Mouse (Mus musculus): ENCODE results near the gene Hoxc10. TPM values are rescaled to one million over a fixed set of nuclear protein-coding genes. Genes with fewer than 3 reads are reported as not detected.

The Hoxc10 gene
- polyA plus RNA-seq, 1 experiment from 2014 or later = 0.25 TPM

DNA sequence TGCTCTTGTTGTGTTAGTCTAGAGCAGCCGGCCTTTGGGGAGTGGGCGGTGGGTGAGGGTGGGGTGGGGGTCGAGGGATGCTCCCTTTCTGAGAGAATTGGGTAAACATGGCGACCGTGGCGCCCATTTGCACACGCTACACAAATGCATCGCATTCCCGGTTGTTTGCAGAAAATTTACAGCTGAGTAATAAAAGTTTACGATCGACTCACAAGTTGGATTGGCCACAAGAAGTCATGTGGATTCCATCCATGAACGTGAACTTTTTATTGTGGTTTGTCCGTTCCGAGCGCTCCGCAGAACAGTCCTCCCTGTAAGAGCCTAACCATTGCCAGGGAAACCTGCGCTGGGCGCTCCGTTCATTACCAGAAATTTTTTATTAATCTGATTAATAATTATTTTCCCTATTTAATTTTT is 31.4 kb downstream of the Hoxc10 start, which contains the start of gene Hoxc6:
Gene Hoxc6, plus strand, starts transcription at position 319 of the 417 bp plus-strand sequence.
- no peaks in the 10 kb centered on the region for H3K36me3 ChIP-seq (ENCODE audit: control insufficient read depth, insufficient read depth)
- WGBS = 2% methylated on average over 19 of the region's 19 CpGs
- H3K27ac ChIP-seq (ENCODE audit: low read depth, low read length) = peak within 1 kb of the TSS; percentile 28; the same call in 1 of the 2 replicates
- no peak within 1 kb of the TSS for H3K9ac ChIP-seq (ENCODE audit: low read depth, low read length)
- peak within 1 kb of the TSS; percentile 39 for H3K4me3 ChIP-seq (ENCODE audit: low read depth, low read length)
- 0 out of 2 replicates have a peak, but pooled peaks cover 2% of the 10 kb centered on the region for H3K9me3 ChIP-seq (ENCODE audit: control insufficient read depth)
- no peak for TF ChIP-seq CTCF (IDR thresholded peaks at IDR 0.05; ENCODE audit: low read depth)
- H3K27me3 ChIP-seq (replicated peaks; ENCODE audit: control insufficient read depth, insufficient read depth, low read length) = peaks cover 98% of the 10 kb centered on the region
- no peak for ATAC-seq
- H3K4me2 ChIP-seq (replicated peaks; ENCODE audit: low read depth) = peak within 1 kb of the TSS; percentile 66
- H3K4me1 ChIP-seq (replicated peaks; ENCODE audit: control insufficient read depth, insufficient read depth, low read length) = no peaks in the 10 kb centered on the region

DNA sequence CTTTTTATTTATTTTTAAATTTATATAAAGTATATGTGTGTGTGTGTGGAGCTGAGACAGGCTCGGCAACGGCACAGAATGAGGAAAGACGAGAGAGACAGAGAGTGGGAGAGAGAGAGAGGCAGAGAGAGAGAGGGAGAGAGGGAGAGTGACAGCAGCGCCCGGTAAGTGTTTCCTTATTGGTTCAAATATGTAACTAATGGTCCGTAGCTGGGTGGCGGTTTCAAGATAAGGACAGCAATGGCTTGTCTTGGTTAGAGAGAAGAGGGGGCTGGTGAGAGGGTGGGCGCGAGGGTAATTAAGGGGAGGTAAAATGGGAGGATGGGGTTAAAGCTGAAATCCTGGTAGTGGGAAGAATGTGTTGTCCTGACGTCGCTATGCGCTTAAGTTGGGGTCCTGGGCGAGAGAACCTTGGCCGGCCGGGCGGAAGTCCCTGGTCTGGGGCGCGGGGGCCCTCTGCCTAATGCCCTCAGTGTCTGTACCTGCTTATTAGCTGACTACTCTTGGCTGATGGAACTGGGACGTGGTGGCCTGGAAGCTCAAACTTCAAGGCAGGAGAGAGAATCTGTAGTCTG is 32.1 kb downstream of the Hoxc10 start:
- no peaks in the 10 kb centered on the region for H3K4me1 ChIP-seq (replicated peaks; ENCODE audit: control insufficient read depth, insufficient read depth, low read length)
- H3K27ac ChIP-seq (ENCODE audit: low read depth, low read length) = peak overlapping the region; percentile 28; the same call in 1 of the 2 replicates
- ATAC-seq = peak; percentile 12; the same call in 1 of the 2 replicates
- 0 out of 2 replicates have a peak, but pooled peaks cover 2% of the 10 kb centered on the region for H3K9me3 ChIP-seq (ENCODE audit: control insufficient read depth)
- under 1% methylated on average over 19 of the region's 19 CpGs for WGBS
- TF ChIP-seq CTCF (IDR thresholded peaks at IDR 0.05; ENCODE audit: low read depth) = no peak
- peak overlapping the region; percentile 66 for H3K4me2 ChIP-seq (replicated peaks; ENCODE audit: low read depth)
- H3K36me3 ChIP-seq (ENCODE audit: control insufficient read depth, insufficient read depth) = no peaks in the 10 kb centered on the region
- H3K4me3 ChIP-seq (ENCODE audit: low read depth, low read length) = peak overlapping the region; percentile 39
- peaks cover 99% of the 10 kb centered on the region for H3K27me3 ChIP-seq (replicated peaks; ENCODE audit: control insufficient read depth, insufficient read depth, low read length)
- no peak overlapping the region for H3K9ac ChIP-seq (ENCODE audit: low read depth, low read length)

DNA sequence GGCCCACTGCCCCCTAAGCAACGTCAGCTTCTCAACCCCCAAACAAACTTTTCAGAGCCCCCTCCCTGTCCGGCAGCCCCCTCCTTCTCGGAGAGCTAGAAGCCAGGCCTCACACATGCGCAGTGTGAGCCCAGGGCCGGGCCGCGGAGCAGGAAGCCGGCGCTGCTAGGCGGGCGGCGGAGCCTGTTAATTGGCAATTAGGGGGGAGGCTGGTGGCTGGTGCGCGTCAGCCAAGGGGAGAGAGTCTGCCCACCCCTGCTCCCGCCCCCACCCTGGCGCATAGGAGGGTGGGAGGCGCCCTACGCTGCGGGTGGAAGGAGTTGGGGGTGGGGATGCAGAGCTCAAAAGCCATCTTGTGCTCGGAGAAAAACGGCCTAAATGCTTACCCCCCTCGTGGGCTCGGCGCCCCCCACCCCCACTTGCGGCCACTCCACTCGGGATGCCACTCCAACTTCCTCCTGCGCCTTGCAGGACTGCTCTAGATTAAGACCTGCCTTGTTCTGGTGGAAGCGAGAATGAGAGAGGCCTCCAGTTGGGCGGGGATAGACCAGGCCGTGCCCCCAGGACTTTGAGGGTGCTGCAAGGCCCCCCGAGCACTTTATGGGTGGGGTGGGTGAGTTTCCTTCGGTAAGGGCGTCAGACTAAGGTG is 32.7 kb downstream of the Hoxc10 start:
- no peak for TF ChIP-seq CTCF (IDR thresholded peaks at IDR 0.05; ENCODE audit: low read depth)
- peaks cover 99% of the 10 kb centered on the region for H3K27me3 ChIP-seq (replicated peaks; ENCODE audit: control insufficient read depth, insufficient read depth, low read length)
- ATAC-seq = peak; percentile 48
- 0 out of 2 replicates have a peak, but pooled peaks cover 2% of the 10 kb centered on the region for H3K9me3 ChIP-seq (ENCODE audit: control insufficient read depth)
- no peaks in the 10 kb centered on the region for H3K36me3 ChIP-seq (ENCODE audit: control insufficient read depth, insufficient read depth)
- peak overlapping the region; percentile 39 for H3K4me3 ChIP-seq (ENCODE audit: low read depth, low read length)
- H3K4me2 ChIP-seq (replicated peaks; ENCODE audit: low read depth) = peak overlapping the region; percentile 66
- peak overlapping the region; percentile 21 for H3K27ac ChIP-seq (ENCODE audit: low read depth, low read length)
- peak overlapping the region; percentile 35; the same call in 1 of the 2 replicates for H3K9ac ChIP-seq (ENCODE audit: low read depth, low read length)
- no peaks in the 10 kb centered on the region for H3K4me1 ChIP-seq (replicated peaks; ENCODE audit: control insufficient read depth, insufficient read depth, low read length)
- WGBS = 2% methylated on average over 33 of the region's 33 CpGs

DNA sequence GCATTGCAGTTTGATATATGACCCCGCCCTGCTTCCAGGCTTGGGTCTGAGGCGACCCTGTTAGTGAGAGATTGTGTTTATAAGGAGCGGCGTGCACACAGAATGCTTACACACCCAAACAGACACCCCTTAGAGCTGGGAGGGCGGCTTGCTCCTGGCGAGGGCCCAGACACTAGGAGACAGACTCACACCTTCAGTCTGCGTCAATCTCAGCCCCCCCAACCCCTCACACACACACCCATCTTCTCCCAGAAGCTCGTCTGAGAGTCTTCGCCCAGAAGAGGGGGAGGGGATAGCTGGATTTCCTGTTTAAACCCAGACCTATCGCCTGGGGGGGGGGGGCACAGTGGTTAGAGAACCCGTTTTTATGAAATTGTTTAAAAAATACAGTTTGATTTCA is 33.4 kb downstream of the Hoxc10 start:
- no peak for ATAC-seq
- Histone ChIP-seq H3K9me3 (ENCODE audit: control insufficient read depth) (0 out of 2 replicates have a peak, but pooled peaks cover 2% of the 10 kb centered on the region), H3K27me3 (replicated peaks; ENCODE audit: control insufficient read depth, insufficient read depth, low read length) (peaks cover 100% of the 10 kb centered on the region), H3K4me2 (replicated peaks; ENCODE audit: low read depth) (peak overlapping the region; percentile 66), H3K36me3 (ENCODE audit: control insufficient read depth, insufficient read depth) (no peaks in the 10 kb centered on the region), H3K9ac (ENCODE audit: low read depth, low read length) (no peak overlapping the region; the same call in 1 of the 2 replicates), H3K4me1 (replicated peaks; ENCODE audit: control insufficient read depth, insufficient read depth, low read length) (no peaks in the 10 kb centered on the region), H3K4me3 (ENCODE audit: low read depth, low read length) (peak overlapping the region; percentile 39), H3K27ac (ENCODE audit: low read depth, low read length) (peak overlapping the region; percentile 21; the same call in 1 of the 2 replicates)
- no peak for TF ChIP-seq CTCF (IDR thresholded peaks at IDR 0.05; ENCODE audit: low read depth)
- WGBS = 7% methylated on average over 10 of the region's 11 CpGs

DNA sequence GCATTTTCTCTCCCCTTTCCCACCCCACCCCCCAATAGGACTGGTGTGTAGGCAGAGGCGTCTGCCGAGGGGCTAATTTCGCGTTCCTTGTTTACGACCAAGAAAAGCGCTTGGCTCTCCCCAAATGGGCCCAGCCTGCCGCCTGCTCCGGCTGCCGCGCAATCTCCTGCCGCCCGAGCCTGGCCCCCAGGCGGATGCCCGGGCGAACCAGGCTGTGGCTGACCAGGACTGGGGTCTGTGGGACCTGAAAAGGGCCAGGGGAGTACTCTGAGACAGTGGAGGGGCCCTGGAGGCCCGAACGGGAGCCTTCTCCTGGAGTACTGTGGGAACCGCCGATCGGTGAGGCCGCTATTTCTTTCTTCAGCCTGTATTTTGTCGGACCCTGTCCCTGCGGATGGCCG is 33.9 kb downstream of the Hoxc10 start:
- WGBS = 6% methylated on average over 24 of the region's 24 CpGs
- ATAC-seq = no peak
- no peak for TF ChIP-seq CTCF (IDR thresholded peaks at IDR 0.05; ENCODE audit: low read depth)
- H3K4me1 ChIP-seq (replicated peaks; ENCODE audit: control insufficient read depth, insufficient read depth, low read length) = no peaks in the 10 kb centered on the region
- H3K4me2 ChIP-seq (replicated peaks; ENCODE audit: low read depth) = peak overlapping the region; percentile 66
- H3K36me3 ChIP-seq (ENCODE audit: control insufficient read depth, insufficient read depth) = no peaks in the 10 kb centered on the region
- H3K27me3 ChIP-seq (replicated peaks; ENCODE audit: control insufficient read depth, insufficient read depth, low read length) = peaks cover 100% of the 10 kb centered on the region
- 0 out of 2 replicates have a peak, but pooled peaks cover 2% of the 10 kb centered on the region for H3K9me3 ChIP-seq (ENCODE audit: control insufficient read depth)
- peak overlapping the region; percentile 39 for H3K4me3 ChIP-seq (ENCODE audit: low read depth, low read length)
- peak overlapping the region; percentile 62 for H3K27ac ChIP-seq (ENCODE audit: low read depth, low read length)
- peak overlapping the region; percentile 40; the same call in 1 of the 2 replicates for H3K9ac ChIP-seq (ENCODE audit: low read depth, low read length)

DNA sequence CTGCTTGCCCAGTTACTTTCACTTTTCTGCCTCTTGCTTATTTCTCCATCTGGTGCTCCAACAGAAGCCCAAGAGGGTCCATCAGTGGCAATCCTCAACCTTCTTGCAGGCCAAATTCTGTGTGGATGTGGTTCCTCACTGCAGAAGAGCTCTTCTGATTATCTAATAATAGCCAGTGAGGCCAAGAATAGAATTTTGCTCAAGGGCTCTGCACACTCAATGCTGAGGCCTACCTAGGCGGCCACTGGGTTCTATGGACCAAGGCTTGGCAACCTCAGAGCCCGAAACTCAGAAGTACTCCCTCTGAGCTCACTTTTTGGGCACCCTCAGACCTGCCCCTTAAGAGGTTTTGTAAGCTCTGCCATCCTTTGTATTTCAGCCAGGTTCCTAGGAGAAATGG is 34.8 kb downstream of the Hoxc10 start:
- 0 out of 2 replicates have a peak, but pooled peaks cover 2% of the 10 kb centered on the region for H3K9me3 ChIP-seq (ENCODE audit: control insufficient read depth)
- H3K27ac ChIP-seq (ENCODE audit: low read depth, low read length) = no peak overlapping the region
- no peak for TF ChIP-seq CTCF (IDR thresholded peaks at IDR 0.05; ENCODE audit: low read depth)
- H3K27me3 ChIP-seq (replicated peaks; ENCODE audit: control insufficient read depth, insufficient read depth, low read length) = peaks cover 100% of the 10 kb centered on the region
- ATAC-seq = no peak
- H3K4me3 ChIP-seq (ENCODE audit: low read depth, low read length) = 0 out of 2 replicates have a peak overlapping the region, but pooled peaks have one; percentile 39
- H3K36me3 ChIP-seq (ENCODE audit: control insufficient read depth, insufficient read depth) = no peaks in the 10 kb centered on the region
- 50% methylated on average over 2 of the region's 2 CpGs for WGBS
- H3K9ac ChIP-seq (ENCODE audit: low read depth, low read length) = no peak overlapping the region
- H3K4me2 ChIP-seq (replicated peaks; ENCODE audit: low read depth) = peak overlapping the region; percentile 66
- no peaks in the 10 kb centered on the region for H3K4me1 ChIP-seq (replicated peaks; ENCODE audit: control insufficient read depth, insufficient read depth, low read length)

Measured in intestine, postnatal 0 days (tissue).